Mouse (Mus musculus): ENCODE results near the gene Nfkb1.

- TF ChIP-seq TAL1 (IDR thresholded peaks at IDR 0.05; ENCODE audit: low read length) (no peak), KAT2A (conservative IDR thresholded peaks at IDR 0.05; ENCODE audit: low read depth, low read length) (no peak), USF1 (IDR thresholded peaks at IDR 0.05; ENCODE audit: low read depth, low read length) (no peak), ZC3H11A (IDR thresholded peaks at IDR 0.05; ENCODE audit: low read depth, low read length) (peak; percentile 39)
Measured at GRCm38 (mm10) chr3:135631096-135631457, 60.3 kb downstream of the Nfkb1 start.

Measured in MEL (cell line).